Mouse (Mus musculus): ENCODE measurements around the gene Mpc1.

GRCm38 (mm10) chr17:8302772-8303438 is 20.2 kb downstream of the Mpc1 start:
- TF ChIP-seq CTCF (IDR thresholded peaks at IDR 0.05; ENCODE audit: low read depth, low read length) (no peak), GATA1 (IDR thresholded peaks at IDR 0.05; ENCODE audit: borderline replicate concordance, low read length) (no peak), TAL1 (conservative IDR thresholded peaks at IDR 0.05; ENCODE audit: low read depth, low read length) (no peak)
